Mouse (Mus musculus) lung, postnatal 0 days (tissue): Measurements from ENCODE around the gene Pcsk7.

Experiments used
- CTCF ChIP-seq: IDR thresholded peaks from 2 replicates; pipeline ENCODE4 v1.5.1; 2016; ENCODE audit warnings: antibody characterized with exemption, mild to moderate bottlenecking
- EP300 ChIP-seq: IDR thresholded peaks from 2 replicates; pipeline ENCODE4 v1.6.1; 2016; ENCODE audit warnings: antibody characterized with exemption, mild to moderate bottlenecking, control low read depth

DNA sequence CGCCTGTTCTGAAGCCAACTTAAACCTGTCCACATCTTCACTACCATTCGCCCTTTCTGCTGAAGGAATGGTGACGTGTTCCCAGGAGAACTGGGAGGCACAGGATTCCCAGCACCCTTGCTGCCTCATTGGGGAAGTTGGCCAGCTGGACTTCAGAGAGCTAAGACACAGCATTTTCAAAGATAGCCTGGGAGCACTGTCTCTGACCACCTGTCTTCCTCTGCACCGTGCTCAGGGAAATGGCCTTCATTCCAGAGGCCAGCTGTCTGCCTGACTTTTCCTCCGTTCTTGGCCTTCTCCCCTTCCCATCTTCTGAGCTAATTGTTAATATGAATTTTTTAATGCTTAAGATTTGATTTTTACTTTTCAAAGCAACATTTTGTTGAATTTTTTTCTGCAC is 23.0 kb downstream of the Pcsk7 start:
- no peak for TF ChIP-seq CTCF
- no peak for TF ChIP-seq EP300
